Mouse (Mus musculus): ENCODE data around the gene Zfp648. TPM values are rescaled to one million over a fixed set of nuclear protein-coding genes. Genes with fewer than 3 reads are reported as not detected.

Gene Zfp648
- polyA plus RNA-seq, 1 experiment: not detected

DNA sequence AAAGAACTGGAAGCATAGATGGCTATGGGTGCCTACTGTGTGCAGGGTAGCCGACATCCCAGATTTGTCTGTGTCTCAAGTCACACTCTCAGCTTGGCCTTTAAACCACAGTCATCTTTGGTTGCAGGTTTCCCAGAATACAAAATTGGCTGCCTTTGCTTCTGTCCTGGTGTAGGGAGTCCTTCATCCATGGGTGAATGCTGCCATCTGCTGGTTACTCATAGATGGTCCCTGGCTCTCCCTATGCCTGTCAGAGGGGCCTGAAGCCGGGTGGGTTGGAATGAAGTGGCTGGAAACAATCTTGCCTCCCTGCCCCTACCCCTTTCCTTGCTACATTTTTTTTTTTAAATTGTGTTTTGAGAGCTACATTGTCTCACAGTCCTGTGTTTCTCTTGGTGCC lies 20.0 kb upstream of the Zfp648 start:
- TF ChIP-seq GATA1 (IDR thresholded peaks at IDR 0.05; ENCODE audit: borderline replicate concordance, low read length): no peak
- TF ChIP-seq FLI1 (IDR thresholded peaks at IDR 0.05; ENCODE audit: low read length): no peak
- Histone ChIP-seq H3K27me3 (replicated peaks) (peaks cover 6% of the 10 kb centered on the region), H3K9me3 (no peaks in the 10 kb centered on the region), H3K4me1 (no peaks in the 10 kb centered on the region), H3K4me3 (replicated peaks) (no peak overlapping the region), H3K36me3 (replicated peaks; ENCODE audit: low read length) (no peaks in the 10 kb centered on the region)

DNA sequence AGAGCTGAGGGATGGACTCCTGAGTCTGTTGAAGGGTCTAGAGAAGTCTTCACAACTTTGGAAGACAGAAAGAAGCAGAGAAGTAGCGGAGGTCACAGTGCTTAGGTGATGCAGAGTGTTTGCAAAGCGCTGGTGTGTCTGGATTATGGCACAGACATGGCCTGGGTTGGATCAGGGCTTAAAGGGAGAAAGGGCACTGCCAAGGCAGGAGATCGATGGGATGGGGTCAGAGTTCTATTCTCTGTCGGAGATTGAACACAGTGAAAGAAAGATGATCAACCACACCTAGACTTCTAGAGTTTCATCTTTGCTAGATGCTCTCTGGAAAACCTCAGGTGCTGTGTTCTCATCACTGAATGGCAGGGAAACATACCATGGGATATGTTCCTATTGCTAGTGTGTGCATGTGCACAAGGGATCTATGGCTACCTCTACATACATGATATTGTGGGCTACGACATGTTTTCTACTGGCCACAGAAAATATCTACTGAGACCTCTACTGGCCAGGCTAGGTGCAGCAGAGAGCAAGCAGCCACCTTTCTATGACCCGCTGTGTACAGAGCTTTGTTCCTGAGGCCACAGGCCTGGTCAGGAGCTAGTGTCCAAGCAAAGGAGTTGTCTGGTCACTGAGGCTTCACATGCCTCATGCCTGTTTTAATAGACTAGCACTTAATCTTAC lies 18.5 kb upstream of the Zfp648 start:
- peaks cover 6% of the 10 kb centered on the region for H3K27me3 ChIP-seq (replicated peaks)

DNA sequence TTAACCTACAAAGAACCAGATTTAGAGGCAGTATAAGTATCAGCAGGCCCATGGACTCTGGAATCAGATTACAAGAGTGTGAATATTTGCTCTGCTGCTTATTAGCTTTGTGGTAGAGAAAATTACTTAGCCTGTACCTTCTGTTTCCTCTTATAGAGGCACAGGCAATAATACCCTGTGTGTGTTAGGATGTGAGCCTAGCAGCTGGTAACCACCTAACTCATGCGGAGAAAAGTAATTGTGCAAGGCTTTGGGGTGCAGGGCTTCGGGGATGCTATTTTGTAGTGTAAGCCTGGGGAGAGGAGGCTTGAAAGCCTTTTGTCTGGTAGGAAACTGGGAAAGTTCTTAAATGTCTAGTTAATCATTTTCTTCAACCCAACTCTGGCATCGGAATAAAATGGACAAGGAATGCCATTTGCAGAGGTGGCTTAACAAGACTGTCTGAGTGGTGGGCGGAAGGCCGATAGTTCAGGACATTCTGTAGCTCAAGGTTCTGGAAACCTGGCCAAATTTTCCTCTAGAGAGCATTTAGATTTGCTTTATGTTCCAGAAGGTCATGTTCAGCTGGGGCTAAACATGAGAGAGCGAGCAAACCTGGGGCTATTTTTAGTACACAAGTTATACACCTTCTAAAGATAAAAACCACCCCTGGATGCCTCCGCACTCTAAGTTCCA lies 17.8 kb upstream of the Zfp648 start:
- Histone ChIP-seq H3K27me3 (replicated peaks) (peaks cover 3% of the 10 kb centered on the region), H3K4me1 (no peaks in the 10 kb centered on the region), H3K9me3 (no peaks in the 10 kb centered on the region), H3K36me3 (replicated peaks; ENCODE audit: low read length) (no peaks in the 10 kb centered on the region), H3K4me3 (replicated peaks) (no peak overlapping the region)
- no peak for TF ChIP-seq GATA1 (IDR thresholded peaks at IDR 0.05; ENCODE audit: borderline replicate concordance, low read length)
- TF ChIP-seq FLI1 (IDR thresholded peaks at IDR 0.05; ENCODE audit: low read length): no peak

More for the DNA sequence above, 18.5 kb upstream of the Zfp648 start:
- no peak overlapping the region for H3K4me3 ChIP-seq (replicated peaks)
- TF ChIP-seq FLI1 (IDR thresholded peaks at IDR 0.05; ENCODE audit: low read length): no peak
- no peak for TF ChIP-seq GATA1 (IDR thresholded peaks at IDR 0.05; ENCODE audit: borderline replicate concordance, low read length)
- H3K36me3 ChIP-seq (replicated peaks; ENCODE audit: low read length): no peaks in the 10 kb centered on the region
- H3K4me1 ChIP-seq: no peaks in the 10 kb centered on the region
- no peaks in the 10 kb centered on the region for H3K9me3 ChIP-seq

DNA sequence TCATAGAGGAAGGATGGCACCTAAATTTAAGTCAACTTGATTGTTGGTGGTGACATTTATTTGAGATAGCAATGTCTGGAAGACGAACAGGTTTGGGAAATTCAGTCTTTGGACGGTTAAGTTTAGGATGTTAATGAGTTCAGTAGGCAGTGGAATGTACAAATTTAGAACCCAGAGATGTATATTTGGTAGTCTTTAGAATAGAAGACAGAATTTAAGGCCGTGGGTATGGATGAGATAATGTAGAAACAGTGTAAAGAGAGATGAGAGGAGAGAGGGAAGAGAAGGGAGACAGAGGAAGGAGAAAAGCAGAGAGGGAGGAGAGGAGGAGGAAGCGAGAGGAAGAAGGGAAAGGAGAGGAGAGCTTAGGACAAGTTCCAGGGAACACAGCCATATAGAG lies 12.8 kb upstream of the Zfp648 start:
- H3K36me3 ChIP-seq (replicated peaks; ENCODE audit: low read length): no peaks in the 10 kb centered on the region
- no peaks in the 10 kb centered on the region for H3K4me1 ChIP-seq
- no peak overlapping the region for H3K4me3 ChIP-seq (replicated peaks)
- peaks cover 16% of the 10 kb centered on the region for H3K9me3 ChIP-seq
- TF ChIP-seq FLI1 (IDR thresholded peaks at IDR 0.05; ENCODE audit: low read length) (no peak), GATA1 (IDR thresholded peaks at IDR 0.05; ENCODE audit: borderline replicate concordance, low read length) (no peak)
- no peaks in the 10 kb centered on the region for H3K27me3 ChIP-seq (replicated peaks)

DNA sequence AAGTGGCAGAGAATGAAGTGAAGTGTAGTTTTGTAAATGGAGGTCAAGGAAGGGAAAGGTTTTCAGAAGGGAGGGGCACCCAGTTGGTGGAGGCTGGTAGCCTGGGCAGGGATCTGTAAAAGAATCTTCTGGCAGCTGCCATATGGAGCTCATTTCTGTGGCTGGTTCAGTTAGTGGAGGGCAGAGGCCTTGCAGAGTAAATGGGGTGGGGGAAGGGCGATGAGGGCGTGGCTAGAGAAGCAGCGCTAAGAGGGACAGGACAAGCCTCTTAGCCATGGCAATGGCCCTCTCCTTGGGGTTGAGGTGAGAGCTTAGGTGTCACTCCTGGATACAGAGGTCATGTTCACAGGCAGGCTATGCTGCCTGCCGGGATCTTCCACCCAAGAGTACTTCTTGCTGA lies 12.4 kb upstream of the Zfp648 start:
- Histone ChIP-seq H3K4me3 (replicated peaks) (no peak overlapping the region), H3K36me3 (replicated peaks; ENCODE audit: low read length) (no peaks in the 10 kb centered on the region), H3K9me3 (peaks cover 20% of the 10 kb centered on the region), H3K27me3 (replicated peaks) (no peaks in the 10 kb centered on the region), H3K4me1 (no peaks in the 10 kb centered on the region)
- TF ChIP-seq FLI1 (IDR thresholded peaks at IDR 0.05; ENCODE audit: low read length): no peak
- no peak for TF ChIP-seq GATA1 (IDR thresholded peaks at IDR 0.05; ENCODE audit: borderline replicate concordance, low read length)

DNA sequence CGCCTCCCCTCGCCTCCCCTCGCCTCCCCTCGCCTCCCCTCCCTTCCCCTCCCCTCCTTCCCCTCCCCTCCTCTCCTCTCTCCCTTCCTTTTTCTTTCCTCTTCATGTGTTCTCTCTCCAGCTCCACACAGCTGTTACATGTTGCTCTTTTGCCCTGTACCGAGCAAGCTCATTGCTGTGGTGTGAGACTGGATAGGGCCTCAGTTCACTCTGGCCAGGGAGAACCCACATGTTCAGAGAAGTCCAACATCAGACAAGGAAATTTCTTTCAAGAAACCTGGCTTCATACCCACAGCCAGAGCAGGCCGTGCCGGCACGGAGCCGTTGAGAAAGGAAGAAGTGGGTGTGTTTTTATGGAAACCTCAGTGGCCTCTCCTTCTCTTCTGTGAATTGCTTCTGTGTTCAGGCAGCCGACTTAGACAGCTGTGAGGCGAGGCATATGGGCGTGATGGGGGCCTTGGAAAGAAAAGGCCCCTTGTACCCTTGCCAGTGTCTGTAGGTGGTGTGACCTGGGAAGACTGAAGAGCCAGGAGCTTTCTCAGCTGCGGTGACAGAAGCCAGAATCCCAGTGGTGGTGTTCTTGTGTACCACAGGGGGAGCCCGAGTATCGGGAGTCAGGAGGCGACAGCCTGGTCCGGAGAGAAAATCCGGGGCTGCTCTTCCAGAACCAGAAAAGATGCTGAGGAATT lies 11.0 kb upstream of the Zfp648 start:
- Histone ChIP-seq H3K9me3 (peaks cover 22% of the 10 kb centered on the region), H3K4me1 (no peaks in the 10 kb centered on the region), H3K4me3 (replicated peaks) (no peak overlapping the region), H3K27me3 (replicated peaks) (no peaks in the 10 kb centered on the region), H3K36me3 (replicated peaks; ENCODE audit: low read length) (no peaks in the 10 kb centered on the region)
- TF ChIP-seq GATA1 (IDR thresholded peaks at IDR 0.05; ENCODE audit: borderline replicate concordance, low read length) (no peak), FLI1 (IDR thresholded peaks at IDR 0.05; ENCODE audit: low read length) (no peak)

DNA sequence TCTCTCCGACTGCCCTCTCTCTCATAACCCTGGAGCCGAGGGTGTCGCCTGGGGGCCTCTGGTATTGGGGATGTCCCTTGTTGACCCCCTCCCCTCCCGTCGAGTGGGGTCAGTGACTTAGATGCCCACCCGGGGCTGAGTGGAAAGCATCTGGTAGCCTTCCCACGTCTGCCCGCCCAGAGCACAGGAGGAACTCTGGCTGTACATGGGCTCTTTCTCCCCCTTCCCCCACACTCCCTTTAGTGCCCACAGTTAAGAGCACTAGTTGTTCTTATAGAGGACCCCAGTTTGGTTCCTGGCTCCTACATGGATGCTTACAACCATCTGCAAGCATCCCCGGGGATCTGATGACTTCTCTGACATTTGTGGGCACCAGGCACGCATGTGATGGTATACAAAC lies 2.1 kb upstream of the Zfp648 start:
- no peaks in the 10 kb centered on the region for H3K36me3 ChIP-seq (replicated peaks; ENCODE audit: low read length)
- H3K4me1 ChIP-seq: no peaks in the 10 kb centered on the region
- H3K4me3 ChIP-seq (replicated peaks): no peak overlapping the region
- peaks cover 8% of the 10 kb centered on the region for H3K27me3 ChIP-seq (replicated peaks)
- no peaks in the 10 kb centered on the region for H3K9me3 ChIP-seq
- no peak for TF ChIP-seq FLI1 (IDR thresholded peaks at IDR 0.05; ENCODE audit: low read length)
- TF ChIP-seq GATA1 (IDR thresholded peaks at IDR 0.05; ENCODE audit: borderline replicate concordance, low read length): no peak

DNA sequence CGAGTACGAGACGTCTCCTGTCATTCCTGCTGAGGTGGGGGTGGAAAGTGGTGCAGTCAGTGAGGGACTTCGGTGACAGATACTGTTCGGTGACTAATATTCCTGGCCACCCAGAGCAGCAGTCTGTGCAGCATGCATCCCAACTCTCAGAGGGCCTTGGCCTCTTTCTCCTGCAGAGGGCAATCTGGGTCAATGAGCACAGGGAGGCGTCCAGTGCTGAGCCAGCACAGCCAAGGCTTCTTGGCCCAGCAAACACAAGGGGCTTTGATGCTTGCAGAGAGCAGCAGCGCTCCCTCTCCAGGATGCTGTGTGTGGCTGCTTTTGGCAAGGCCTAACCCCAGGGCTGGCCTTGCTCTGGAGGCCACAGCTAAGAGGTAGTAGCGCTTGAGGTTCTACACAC lies 1.6 kb downstream of the Zfp648 start:
- H3K4me3 ChIP-seq (replicated peaks): no peak overlapping the region
- peaks cover 28% of the 10 kb centered on the region for H3K27me3 ChIP-seq (replicated peaks)
- TF ChIP-seq GATA1 (IDR thresholded peaks at IDR 0.05; ENCODE audit: borderline replicate concordance, low read length) (no peak), FLI1 (IDR thresholded peaks at IDR 0.05; ENCODE audit: low read length) (no peak)
- H3K9me3 ChIP-seq: peaks cover 8% of the 10 kb centered on the region; the same call in 1 of the 2 replicates
- no peaks in the 10 kb centered on the region for H3K36me3 ChIP-seq (replicated peaks; ENCODE audit: low read length)
- no peaks in the 10 kb centered on the region; the same call in 1 of the 2 replicates for H3K4me1 ChIP-seq

DNA sequence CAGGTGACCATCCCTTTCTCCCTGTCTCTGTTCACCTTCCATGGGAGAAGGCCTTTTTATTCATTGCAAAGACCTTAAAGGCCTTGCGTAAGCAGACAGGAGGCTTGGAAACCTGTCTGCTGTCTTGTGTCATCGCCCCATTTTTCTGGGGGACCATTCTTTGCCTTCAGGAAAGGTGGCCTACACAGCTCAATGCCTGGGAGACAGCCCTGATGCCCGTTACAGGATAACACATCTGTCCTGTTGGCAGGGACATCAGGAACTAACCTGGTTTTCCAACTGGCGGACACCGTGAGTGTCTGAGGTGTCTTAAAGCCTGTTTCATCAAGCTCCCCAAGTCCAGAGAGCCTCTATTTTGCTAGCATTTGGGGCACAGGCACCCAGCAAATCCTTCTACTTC lies 2.4 kb downstream of the Zfp648 start:
- no peaks in the 10 kb centered on the region; the same call in 1 of the 2 replicates for H3K4me1 ChIP-seq
- peaks cover 28% of the 10 kb centered on the region for H3K27me3 ChIP-seq (replicated peaks)
- TF ChIP-seq GATA1 (IDR thresholded peaks at IDR 0.05; ENCODE audit: borderline replicate concordance, low read length) (no peak), FLI1 (IDR thresholded peaks at IDR 0.05; ENCODE audit: low read length) (no peak)
- no peak overlapping the region for H3K4me3 ChIP-seq (replicated peaks)
- H3K36me3 ChIP-seq (replicated peaks; ENCODE audit: low read length): no peaks in the 10 kb centered on the region
- peaks cover 8% of the 10 kb centered on the region; the same call in 1 of the 2 replicates for H3K9me3 ChIP-seq
